Mouse (Mus musculus) forebrain, embryonic 15.5 days (tissue): ENCODE measurements at regions not wholly inside any gene's neighbourhood (a gene's known extent, or its start where the extent isn't known, plus 50 kb on each side); places are given as distances from the start of the nearest gene placed in this dataset.
A peak's percentile ranks its signal among the peaks of the same experiment; 100 is the strongest.

ENCODE experiments used
- ATAC-seq: fragments of 200-750 bp; cut with Nextera tagmentation; replicated peaks from 2 replicates; pipeline ENCODE4 v1.8.0; 2017; ENCODE audit warnings: mild to moderate bottlenecking, moderate TSS enrichment, moderate library complexity
- H3K27ac ChIP-seq: fragments of 300-500 bp; sonication (generic); replicated peaks from 2 replicates; pipeline ENCODE4 v1.5.1; 2015; ENCODE audit warnings: mild to moderate bottlenecking, inconsistent platforms
- H3K27me3 ChIP-seq: fragments of 300-500 bp; sonication (generic); 2 replicates; pipeline ENCODE4 v1.6.1; 2015; ENCODE audit warnings: inconsistent platforms
- H3K36me3 ChIP-seq: fragments of 300-500 bp; sonication (generic); 2 replicates; pipeline ENCODE4 v1.6.1; 2015; ENCODE audit warnings: mild to moderate bottlenecking, inconsistent platforms
- H3K4me1 ChIP-seq: fragments of 300-500 bp; sonication (generic); 2 replicates; pipeline ENCODE4 v1.6.1; 2015; ENCODE audit warnings: inconsistent platforms
- H3K4me2 ChIP-seq: fragments of 300-500 bp; sonication (generic); replicated peaks from 2 replicates; pipeline ENCODE4 v1.6.1; 2015; ENCODE audit warnings: mild to moderate bottlenecking, inconsistent platforms
- H3K4me3 ChIP-seq: fragments of 300-500 bp; sonication (generic); 2 replicates; pipeline ENCODE4 v1.5.1; 2015; ENCODE audit warnings: mild to moderate bottlenecking, inconsistent platforms
- H3K9ac ChIP-seq: fragments of 300-500 bp; sonication (generic); replicated peaks from 2 replicates; pipeline ENCODE4 v1.6.1; 2015; ENCODE audit warnings: mild to moderate bottlenecking, inconsistent platforms
- H3K9me3 ChIP-seq: fragments of 300-500 bp; sonication (generic); 2 replicates; pipeline ENCODE4 v1.6.1; 2016; ENCODE audit warnings: inconsistent platforms
- WGBS: fragments of 180-500 bp; shearing (Covaris S2); methylation state at CpG from one replicate; pipeline ENCODE4 v1.1.7; 2015; ENCODE audit warnings: mixed read lengths; 5-methylcytosine and 5-hydroxymethylcytosine counted together

GRCm38 (mm10) chr1:164689311-164689710 lies 107.1 kb upstream of the Dpt start:
- Histone ChIP-seq H3K27ac (no peak overlapping the region), H3K36me3 (no peaks in the 10 kb centered on the region), H3K4me2 (no peak overlapping the region), H3K4me3 (no peak overlapping the region), H3K27me3 (no peaks in the 10 kb centered on the region), H3K9ac (no peak overlapping the region), H3K9me3 (no peaks in the 10 kb centered on the region), H3K4me1 (no peaks in the 10 kb centered on the region)
- 82% methylated on average over 4 of the region's 4 CpGs for WGBS
- ATAC-seq = no peak

- 62% methylated on average over 2 of the region's 2 CpGs for WGBS
- H3K9ac ChIP-seq = no peak overlapping the region
- no peak overlapping the region for H3K4me2 ChIP-seq
- H3K27me3 ChIP-seq = no peaks in the 10 kb centered on the region
- peak overlapping the region; percentile 27; the same call in 1 of the 2 replicates for H3K27ac ChIP-seq
- H3K4me1 ChIP-seq = no peaks in the 10 kb centered on the region
- no peaks in the 10 kb centered on the region for H3K9me3 ChIP-seq
- no peaks in the 10 kb centered on the region for H3K36me3 ChIP-seq
- no peak overlapping the region for H3K4me3 ChIP-seq
- ATAC-seq = no peak
Measured at GRCm38 (mm10) chr1:164684437-164684836, 112.0 kb upstream of the Dpt start.

GRCm38 (mm10) chr1:164683788-164684187 lies 112.7 kb upstream of the Dpt start:
- Histone ChIP-seq H3K4me2 (no peak overlapping the region), H3K27ac (peak overlapping the region; percentile 34; the same call in 1 of the 2 replicates), H3K36me3 (no peaks in the 10 kb centered on the region), H3K9ac (no peak overlapping the region), H3K4me1 (no peaks in the 10 kb centered on the region), H3K4me3 (no peak overlapping the region), H3K27me3 (no peaks in the 10 kb centered on the region), H3K9me3 (no peaks in the 10 kb centered on the region)
- WGBS = 86% methylated on average over 3 of the region's 3 CpGs
- ATAC-seq = no peak

GRCm38 (mm10) chr1:164682867-164683599 lies 113.4 kb upstream of the Dpt start:
- Histone ChIP-seq H3K27me3 (no peaks in the 10 kb centered on the region), H3K27ac (0 out of 2 replicates have a peak overlapping the region, but pooled peaks have one; percentile 34), H3K4me2 (no peak overlapping the region), H3K36me3 (no peaks in the 10 kb centered on the region), H3K4me3 (no peak overlapping the region), H3K4me1 (no peaks in the 10 kb centered on the region), H3K9me3 (no peaks in the 10 kb centered on the region), H3K9ac (no peak overlapping the region)
- WGBS = 80% methylated on average over 5 of the region's 5 CpGs
- ATAC-seq = no peak

GRCm38 (mm10) chr1:164682426-164682825 lies 114.0 kb upstream of the Dpt start:
- no peak for ATAC-seq
- Histone ChIP-seq H3K4me2 (no peak overlapping the region), H3K27me3 (no peaks in the 10 kb centered on the region), H3K4me3 (no peak overlapping the region), H3K4me1 (no peaks in the 10 kb centered on the region), H3K27ac (no peak overlapping the region), H3K9me3 (no peaks in the 10 kb centered on the region), H3K9ac (no peak overlapping the region), H3K36me3 (no peaks in the 10 kb centered on the region)
- 89% methylated on average over 6 of the region's 6 CpGs for WGBS

- H3K27me3 ChIP-seq = no peaks in the 10 kb centered on the region
- no peak overlapping the region for H3K27ac ChIP-seq
- H3K4me3 ChIP-seq = no peak overlapping the region
- H3K4me2 ChIP-seq = no peak overlapping the region
- no peaks in the 10 kb centered on the region for H3K36me3 ChIP-seq
- no peak overlapping the region for H3K9ac ChIP-seq
- 80% methylated on average over 5 of the region's 5 CpGs for WGBS
- no peaks in the 10 kb centered on the region for H3K4me1 ChIP-seq
- no peaks in the 10 kb centered on the region for H3K9me3 ChIP-seq
- ATAC-seq = no peak
Measured at GRCm38 (mm10) chr1:164681582-164681981, 114.9 kb upstream of the Dpt start.

- Histone ChIP-seq H3K9me3 (no peaks in the 10 kb centered on the region), H3K27me3 (no peaks in the 10 kb centered on the region), H3K4me3 (no peak overlapping the region), H3K27ac (no peak overlapping the region), H3K4me2 (no peak overlapping the region), H3K4me1 (no peaks in the 10 kb centered on the region), H3K36me3 (no peaks in the 10 kb centered on the region), H3K9ac (no peak overlapping the region)
- WGBS = 79% methylated on average over 3 of the region's 3 CpGs
- ATAC-seq = no peak
Measured at GRCm38 (mm10) chr1:164678303-164678702, 118.1 kb upstream of the Dpt start.

GRCm38 (mm10) chr1:164652244-164652643 lies 144.2 kb upstream of the Dpt start:
- Histone ChIP-seq H3K4me1 (no peaks in the 10 kb centered on the region), H3K27me3 (no peaks in the 10 kb centered on the region), H3K4me2 (no peak overlapping the region), H3K27ac (no peak overlapping the region), H3K9me3 (no peaks in the 10 kb centered on the region), H3K36me3 (no peaks in the 10 kb centered on the region), H3K9ac (no peak overlapping the region), H3K4me3 (no peak overlapping the region)
- ATAC-seq = no peak
- 95% methylated on average over 1 of the region's 1 CpGs for WGBS

- ATAC-seq = no peak
Measured at GRCm38 (mm10) chr1:164637901-164638462, 158.5 kb upstream of the Dpt start.

GRCm38 (mm10) chr1:164631679-164632078 lies 164.8 kb upstream of the Dpt start:
- no peak overlapping the region for H3K9ac ChIP-seq
- H3K4me2 ChIP-seq = no peak overlapping the region
- ATAC-seq = no peak
- H3K27me3 ChIP-seq = no peaks in the 10 kb centered on the region
- no peaks in the 10 kb centered on the region for H3K4me1 ChIP-seq
- no peaks in the 10 kb centered on the region for H3K9me3 ChIP-seq
- no peak overlapping the region for H3K27ac ChIP-seq
- H3K4me3 ChIP-seq = no peak overlapping the region
- WGBS = 83% methylated on average over 6 of the region's 6 CpGs
- H3K36me3 ChIP-seq = no peaks in the 10 kb centered on the region

More at GRCm38 (mm10) chr1:164637901-164638462, 158.5 kb upstream of the Dpt start:
- Histone ChIP-seq H3K9me3 (no peaks in the 10 kb centered on the region), H3K4me1 (no peaks in the 10 kb centered on the region), H3K4me2 (no peak overlapping the region), H3K36me3 (no peaks in the 10 kb centered on the region), H3K27me3 (no peaks in the 10 kb centered on the region), H3K4me3 (no peak overlapping the region), H3K27ac (no peak overlapping the region), H3K9ac (no peak overlapping the region)
- 89% methylated on average over 7 of the region's 7 CpGs for WGBS

GRCm38 (mm10) chr1:164628840-164629239 lies 167.6 kb upstream of the Dpt start:
- Histone ChIP-seq H3K27me3 (no peaks in the 10 kb centered on the region), H3K9me3 (no peaks in the 10 kb centered on the region), H3K4me1 (no peaks in the 10 kb centered on the region), H3K4me3 (no peak overlapping the region), H3K36me3 (no peaks in the 10 kb centered on the region), H3K4me2 (no peak overlapping the region), H3K27ac (no peak overlapping the region), H3K9ac (no peak overlapping the region)
- WGBS = 91% methylated on average over 8 of the region's 8 CpGs
- no peak for ATAC-seq

- Histone ChIP-seq H3K9ac (no peak overlapping the region), H3K27ac (no peak overlapping the region), H3K4me1 (no peaks in the 10 kb centered on the region), H3K4me3 (no peak overlapping the region), H3K27me3 (no peaks in the 10 kb centered on the region), H3K36me3 (no peaks in the 10 kb centered on the region), H3K4me2 (no peak overlapping the region), H3K9me3 (no peaks in the 10 kb centered on the region)
- no peak for ATAC-seq
- WGBS = 93% methylated on average over 4 of the region's 4 CpGs
Measured at GRCm38 (mm10) chr1:164622946-164623345, 164.8 kb upstream of the Atp1b1 start.

- Histone ChIP-seq H3K4me3 (no peak overlapping the region), H3K36me3 (no peaks in the 10 kb centered on the region), H3K27me3 (no peaks in the 10 kb centered on the region), H3K9ac (no peak overlapping the region), H3K27ac (no peak overlapping the region), H3K4me1 (no peaks in the 10 kb centered on the region), H3K4me2 (no peak overlapping the region), H3K9me3 (no peaks in the 10 kb centered on the region)
- 91% methylated on average over 3 of the region's 3 CpGs for WGBS
- no peak for ATAC-seq
Measured at GRCm38 (mm10) chr1:164622417-164622816, 164.3 kb upstream of the Atp1b1 start.
